Mouse (Mus musculus): ENCODE data around the gene Rbm38. TPM values are rescaled to one million over a fixed set of nuclear protein-coding genes. Genes with fewer than 3 reads are reported as not detected.

Gene Rbm38
- polyA plus RNA-seq, 1 experiment = 31.3 TPM

- peaks cover 12% of the 10 kb centered on the region for H3K36me3 ChIP-seq (ENCODE audit: control insufficient read depth, insufficient read depth)
- no peak for TF ChIP-seq MYOD1 (IDR thresholded peaks at IDR 0.05; ENCODE audit: control insufficient read depth, insufficient read length, low read depth)
- no peak for TF ChIP-seq CEBPB (IDR thresholded peaks at IDR 0.05; ENCODE audit: low read depth)
- no peak for TF ChIP-seq MYOG (IDR thresholded peaks at IDR 0.05; ENCODE audit: control insufficient read depth, extremely low read depth, insufficient read length)
- TF ChIP-seq MAX (IDR thresholded peaks at IDR 0.05) = no peak
- no peak for TF ChIP-seq CTCF (IDR thresholded peaks at IDR 0.05; ENCODE audit: control insufficient read depth, insufficient read depth, insufficient read length)
- TF ChIP-seq USF1 (IDR thresholded peaks at IDR 0.05; ENCODE audit: low read depth) = no peak
- no peak for TF ChIP-seq FOSL1 (IDR thresholded peaks at IDR 0.05; ENCODE audit: insufficient read depth, low read length, poor library complexity, severe bottlenecking)
These were observed 6.4 kb downstream of the Rbm38 start for GRCm38 (mm10) chr2:173026688-173027131.

GRCm38 (mm10) chr2:173027169-173027823, 7.0 kb downstream of the Rbm38 start:
- H3K36me3 ChIP-seq (ENCODE audit: control insufficient read depth, insufficient read depth) = peaks cover 12% of the 10 kb centered on the region
- peaks cover 5% of the 10 kb centered on the region for H3K79me3 ChIP-seq (ENCODE audit: low read depth)
- no peaks in the 10 kb centered on the region for H3K27me3 ChIP-seq (ENCODE audit: control insufficient read depth, insufficient read depth, insufficient read length)
- no peak for TF ChIP-seq MAX (IDR thresholded peaks at IDR 0.05)
- TF ChIP-seq MYOG (IDR thresholded peaks at IDR 0.05; ENCODE audit: control insufficient read depth, extremely low read depth, insufficient read length) = no peak
- TF ChIP-seq CTCF (IDR thresholded peaks at IDR 0.05; ENCODE audit: control insufficient read depth, insufficient read depth, insufficient read length) = no peak
- no peak for TF ChIP-seq FOSL1 (IDR thresholded peaks at IDR 0.05; ENCODE audit: insufficient read depth, low read length, poor library complexity, severe bottlenecking)
- no peak overlapping the region for H3K4me3 ChIP-seq (ENCODE audit: insufficient read depth, poor library complexity, severe bottlenecking)
- H3ac ChIP-seq (ENCODE audit: control insufficient read depth, insufficient read length, low read depth) = no peak overlapping the region
- H3K79me2 ChIP-seq (ENCODE audit: control insufficient read depth, insufficient read depth) = peaks cover 38% of the 10 kb centered on the region

More at GRCm38 (mm10) chr2:173026688-173027131, 6.4 kb downstream of the Rbm38 start:
- Histone ChIP-seq H3K27me3 (ENCODE audit: control insufficient read depth, insufficient read depth, insufficient read length) (no peaks in the 10 kb centered on the region), H3ac (ENCODE audit: control insufficient read depth, insufficient read length, low read depth) (no peak overlapping the region), H3K79me3 (ENCODE audit: low read depth) (peaks cover 5% of the 10 kb centered on the region), H3K4me3 (ENCODE audit: insufficient read depth, poor library complexity, severe bottlenecking) (no peak overlapping the region), H3K79me2 (ENCODE audit: control insufficient read depth, insufficient read depth) (peaks cover 42% of the 10 kb centered on the region)

GRCm38 (mm10) chr2:173027824-173028495, 7.7 kb downstream of the Rbm38 start:
- H3K27me3 ChIP-seq (ENCODE audit: control insufficient read depth, insufficient read depth, insufficient read length) = no peaks in the 10 kb centered on the region
- no peak overlapping the region for H3ac ChIP-seq (ENCODE audit: control insufficient read depth, insufficient read length, low read depth)
- H3K79me2 ChIP-seq (ENCODE audit: control insufficient read depth, insufficient read depth) = peaks cover 31% of the 10 kb centered on the region
- H3K4me3 ChIP-seq (ENCODE audit: insufficient read depth, poor library complexity, severe bottlenecking) = no peak overlapping the region
- peaks cover 5% of the 10 kb centered on the region for H3K79me3 ChIP-seq (ENCODE audit: low read depth)
- peaks cover 12% of the 10 kb centered on the region for H3K36me3 ChIP-seq (ENCODE audit: control insufficient read depth, insufficient read depth)
- TF ChIP-seq CTCF (IDR thresholded peaks at IDR 0.05; ENCODE audit: control insufficient read depth, insufficient read depth, insufficient read length) (no peak), MYOG (IDR thresholded peaks at IDR 0.05; ENCODE audit: control insufficient read depth, extremely low read depth, insufficient read length) (no peak), MYOD1 (IDR thresholded peaks at IDR 0.05; ENCODE audit: control insufficient read depth, insufficient read length, low read depth) (no peak), CEBPB (IDR thresholded peaks at IDR 0.05; ENCODE audit: low read depth) (no peak), USF1 (IDR thresholded peaks at IDR 0.05; ENCODE audit: low read depth) (no peak), FOSL1 (IDR thresholded peaks at IDR 0.05; ENCODE audit: insufficient read depth, low read length, poor library complexity, severe bottlenecking) (no peak), MAX (IDR thresholded peaks at IDR 0.05) (no peak)

- Histone ChIP-seq H3K4me3 (ENCODE audit: insufficient read depth, poor library complexity, severe bottlenecking) (no peak overlapping the region), H3K36me3 (ENCODE audit: control insufficient read depth, insufficient read depth) (peaks cover 12% of the 10 kb centered on the region), H3K79me2 (ENCODE audit: control insufficient read depth, insufficient read depth) (peaks cover 25% of the 10 kb centered on the region), H3ac (ENCODE audit: control insufficient read depth, insufficient read length, low read depth) (no peak overlapping the region), H3K27me3 (ENCODE audit: control insufficient read depth, insufficient read depth, insufficient read length) (no peaks in the 10 kb centered on the region), H3K79me3 (ENCODE audit: low read depth) (peaks cover 5% of the 10 kb centered on the region)
- TF ChIP-seq MYOD1 (IDR thresholded peaks at IDR 0.05; ENCODE audit: control insufficient read depth, insufficient read length, low read depth) (no peak), MAX (IDR thresholded peaks at IDR 0.05) (no peak)
These were observed 8.3 kb downstream of the Rbm38 start for GRCm38 (mm10) chr2:173028508-173029031.

GRCm38 (mm10) chr2:173030591-173031338, 10.5 kb downstream of the Rbm38 start:
- no peaks in the 10 kb centered on the region for H3K79me3 ChIP-seq (ENCODE audit: low read depth)
- H3K36me3 ChIP-seq (ENCODE audit: control insufficient read depth, insufficient read depth) = peaks cover 5% of the 10 kb centered on the region
- no peak overlapping the region for H3ac ChIP-seq (ENCODE audit: control insufficient read depth, insufficient read length, low read depth)
- H3K79me2 ChIP-seq (ENCODE audit: control insufficient read depth, insufficient read depth) = peaks cover 3% of the 10 kb centered on the region
- H3K4me3 ChIP-seq (ENCODE audit: insufficient read depth, poor library complexity, severe bottlenecking) = no peak overlapping the region
- H3K27me3 ChIP-seq (ENCODE audit: control insufficient read depth, insufficient read depth, insufficient read length) = no peaks in the 10 kb centered on the region
- no peak for TF ChIP-seq MYOD1 (IDR thresholded peaks at IDR 0.05; ENCODE audit: control insufficient read depth, insufficient read length, low read depth)
- no peak for TF ChIP-seq CTCF (IDR thresholded peaks at IDR 0.05; ENCODE audit: control insufficient read depth, insufficient read depth, insufficient read length)
- TF ChIP-seq MYOG (IDR thresholded peaks at IDR 0.05; ENCODE audit: control insufficient read depth, extremely low read depth, insufficient read length) = no peak
- no peak for TF ChIP-seq FOSL1 (IDR thresholded peaks at IDR 0.05; ENCODE audit: insufficient read depth, low read length, poor library complexity, severe bottlenecking)
- no peak for TF ChIP-seq CEBPB (IDR thresholded peaks at IDR 0.05; ENCODE audit: low read depth)
- no peak for TF ChIP-seq USF1 (IDR thresholded peaks at IDR 0.05; ENCODE audit: low read depth)
- TF ChIP-seq MAX (IDR thresholded peaks at IDR 0.05) = no peak

Data from C2C12 (cell line).